ENCODE assay signal across 25 mouse cellular contexts in the genomic region with DNA sequence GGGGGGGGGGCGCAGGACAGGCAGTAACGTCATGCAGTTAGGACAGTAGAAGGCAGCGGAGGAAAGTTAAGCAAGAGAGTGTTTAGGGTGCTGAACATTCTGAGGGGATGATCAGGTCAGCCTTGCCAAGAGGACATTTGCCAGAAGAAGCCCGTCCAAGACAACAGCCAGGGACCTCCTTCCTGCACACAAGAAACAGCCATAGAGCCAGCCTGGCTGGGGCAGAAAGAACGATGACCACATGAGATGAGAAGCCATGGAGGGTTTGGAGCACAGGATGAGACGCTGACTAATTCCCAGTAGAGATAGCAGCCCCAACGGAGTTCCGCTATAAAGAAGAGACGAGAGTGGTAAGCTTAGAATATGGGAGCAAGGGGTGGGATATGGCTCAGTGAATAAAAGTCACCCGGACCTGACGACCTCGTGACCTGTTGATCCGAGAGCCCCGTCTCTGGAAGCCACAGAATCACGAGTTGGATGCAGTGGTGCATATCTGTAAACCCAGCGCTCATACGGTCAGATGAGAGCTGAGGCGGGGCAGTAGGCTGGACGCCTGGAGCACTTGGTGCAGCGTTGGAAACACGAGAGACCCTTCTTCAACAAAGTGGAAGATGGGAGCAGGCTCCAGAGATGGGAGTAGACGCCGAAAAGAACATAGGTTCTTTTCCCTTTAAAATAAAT. TPM values are rescaled to one million over a fixed set of nuclear protein-coding genes. Genes with fewer than 3 reads are reported as not detected.
DNase-seq lines count a peak whose midpoint lies in the region; ATAC-seq and TF ChIP-seq lines count a peak whose summit lies in the region.
"Had no signal": no experiment of that assay in that cellular context is flagged by ENCODE, and none has a peak within 500 bp of the region (broad histone marks: within the 10 kb centered on the region; RNA-seq: fewer than 3 reads in every experiment).

No protein-coding gene starts in this region.

- TF ChIP-seq CTCF in kidney, adult 2 months (conservative IDR thresholded peaks at IDR 0.05; ENCODE audit: insufficient read depth, insufficient read length, low read depth, low read length): no peak
- TF ChIP-seq CTCF in kidney, postnatal 0 days (IDR thresholded peaks at IDR 0.05; ENCODE audit: low read depth): no peak

- H3K36me3 ChIP-seq in kidney, adult 2 months (ENCODE audit: control insufficient read depth, insufficient read depth, low read length): no peaks in the 10 kb centered on the region
- H3K36me3 ChIP-seq in kidney, postnatal 0 days (ENCODE audit: insufficient read depth, low read length): no peaks in the 10 kb centered on the region
- H3K36me3 ChIP-seq: forebrain, embryonic 10.5 days; limb, embryonic 15.5 days; lung, embryonic 15.5 days had no signal

- WGBS in kidney, adult 2 months: 45% methylated on average over 23 of the region's 23 CpGs
- 46% methylated on average over 23 of the region's 23 CpGs for WGBS in kidney, postnatal 0 days

- H3K9me3 ChIP-seq in kidney, postnatal 0 days (replicated peaks; ENCODE audit: low read length): no peaks in the 10 kb centered on the region
- H3K9me3 ChIP-seq: forebrain, embryonic 10.5 days; limb, embryonic 15.5 days; lung, embryonic 15.5 days had no signal

- H3K27me3 ChIP-seq in kidney, adult 2 months (replicated peaks; ENCODE audit: control insufficient read depth, insufficient read depth, low read length): no peaks in the 10 kb centered on the region
- no peaks in the 10 kb centered on the region for H3K27me3 ChIP-seq in kidney, postnatal 0 days (ENCODE audit: insufficient read depth, low read length)
- H3K27me3 ChIP-seq: lung, embryonic 15.5 days had no signal

- H3K9ac ChIP-seq in kidney, postnatal 0 days (ENCODE audit: low read depth, low read length): no peak overlapping the region
- H3K9ac ChIP-seq: forebrain, postnatal 0 days; limb, embryonic 15.5 days; liver, embryonic 14.5 days; lung, embryonic 15.5 days had no signal

- peaks cover 22% of the 10 kb centered on the region for H3K4me1 ChIP-seq in kidney, adult 2 months (ENCODE audit: control insufficient read depth, insufficient read depth, low read length)
- no peaks in the 10 kb centered on the region for H3K4me1 ChIP-seq in kidney, postnatal 0 days (replicated peaks; ENCODE audit: insufficient read depth, low read length)
- H3K4me1 ChIP-seq: forebrain, embryonic 10.5 days; limb, embryonic 15.5 days had no signal

- H3K4me3 ChIP-seq in kidney, adult 2 months (ENCODE audit: insufficient read depth, low read depth, low read length): no peak overlapping the region
- H3K4me3 ChIP-seq in kidney, postnatal 0 days (replicated peaks; ENCODE audit: low read depth, low read length): no peak overlapping the region
- H3K4me3 ChIP-seq: forebrain, embryonic 10.5 days; left cerebral cortex, adult 2 months; limb, embryonic 15.5 days; lung, embryonic 15.5 days had no signal

- peak; percentile 75 for ATAC-seq in kidney, postnatal 0 days (replicated peaks; ENCODE audit: low FRiP score, low read depth)
- ATAC-seq: forebrain, postnatal 0 days; midbrain, embryonic 16.5 days had no signal

- no peak for TF ChIP-seq POLR2A in kidney, adult 2 months (IDR thresholded peaks at IDR 0.05; ENCODE audit: low read depth, low read length)

- peak overlapping the region; percentile 4; the same call in 1 of the 2 replicates for H3K4me2 ChIP-seq in kidney, postnatal 0 days (ENCODE audit: low read length)
- H3K4me2 ChIP-seq: heart, embryonic 11.5 days; limb, embryonic 15.5 days; lung, embryonic 15.5 days had no signal

- H3K27ac ChIP-seq in kidney, adult 2 months (ENCODE audit: insufficient read depth, low read depth, low read length): peak overlapping the region; percentile 53
- H3K27ac ChIP-seq in kidney, postnatal 0 days: no peak overlapping the region
- H3K27ac ChIP-seq: forebrain, embryonic 10.5 days; left cerebral cortex, adult 2 months; limb, embryonic 15.5 days; liver, embryonic 14.5 days; lung, embryonic 15.5 days; macrophage had no signal

- intact Hi-C loops in gastrocnemius, postnatal 14 days (cut with DNase I; ENCODE audit: low total_unique reads): no loop called here

- DNase-seq in lung, postnatal 10 days: peak; percentile 57
- DNase-seq in lung, postnatal 4 days: no peak
- DNase-seq in kidney, adult 2 months: peak; percentile 89
- DNase-seq in kidney, postnatal 0 days (ENCODE audit: low spot score): peak; percentile 47
- DNase-seq in thymus, postnatal 0 days (ENCODE audit: low spot score): no peak
- DNase-seq in spleen, postnatal 4 days (ENCODE audit: low spot score in 2 of 2): no peak
- no peak for DNase-seq in gastrocnemius, postnatal 14 days
- no peak for DNase-seq in embryo, embryonic 11 days
- DNase-seq: adrenal gland, postnatal 36 days; B cell, adult 2 months; cerebellum, adult 9-11 months; forebrain, postnatal 0 days; layer of hippocampus, adult 9-11 months; left cerebral cortex, postnatal 4 days; thymus, adult 18-20 months; thymus, postnatal 4 days had no signal

RNA-seq across cellular contexts. Expression of a gene that starts 9.1 kb away (rescaled TPM):
- 109 and 146 TPM in 2 replicates for polyA plus RNA-seq in kidney, adult 2 months (2012; rRNA removed)
- polyA plus RNA-seq in kidney, postnatal 0 days (2015; fragmentation: Nextera tagmentation; extraction: Ambion mirVana): 74.1 and 84.5 TPM in 2 replicates
- polyA plus RNA-seq in thymus, postnatal 0 days (2015; fragmentation: Nextera tagmentation; extraction: Ambion mirVana): 1.1 and 1.4 TPM in 2 replicates
- 1 to 10 TPM in 1 of 2 experiments, under 1 TPM in 1; 0.82 to 1.1 TPM for total RNA-seq in gastrocnemius, postnatal 14 days (2021)
- total RNA-seq: neutrophil, adult 5-6 weeks had no signal
- polyA plus RNA-seq: macrophage had no signal

RNA-seq across cellular contexts. Expression of a gene that starts 53.1 kb away (rescaled TPM):
- polyA plus RNA-seq in kidney, adult 2 months (2012; rRNA removed): 5.5 and 9.8 TPM in 2 replicates
- polyA plus RNA-seq in kidney, postnatal 0 days (2015; fragmentation: Nextera tagmentation; extraction: Ambion mirVana): 32.5 and 34.9 TPM in 2 replicates
- 35.3 and 37.0 TPM in 2 replicates for polyA plus RNA-seq in thymus, postnatal 0 days (2015; fragmentation: Nextera tagmentation; extraction: Ambion mirVana)
- 10 to 100 TPM; 45.4 to 48.2 TPM for total RNA-seq in gastrocnemius, postnatal 14 days (2021)

RNA-seq across cellular contexts. Expression of a gene that starts 53.3 kb away (rescaled TPM):
- 40.8 and 49.0 TPM in 2 replicates for polyA plus RNA-seq in kidney, adult 2 months (2012; rRNA removed)
- 178 and 189 TPM in 2 replicates for polyA plus RNA-seq in kidney, postnatal 0 days (2015; fragmentation: Nextera tagmentation; extraction: Ambion mirVana)
- polyA plus RNA-seq in thymus, postnatal 0 days (2015; fragmentation: Nextera tagmentation; extraction: Ambion mirVana): 234 and 249 TPM in 2 replicates
- total RNA-seq in gastrocnemius, postnatal 14 days (2021): 10 to 100 TPM; 31.5 to 35.2 TPM

Comparison
In these comparisons a context has a peak if more than half of its experiments do, and no peak if none do; other contexts are left out.
1. DNase-seq: peak in lung, postnatal 10 days (single experiment), kidney, adult 2 months (single experiment) and kidney, postnatal 0 days (single experiment); none in lung, postnatal 4 days (0 of 2), thymus, postnatal 0 days (single experiment), spleen, postnatal 4 days (0 of 2), gastrocnemius, postnatal 14 days (single experiment) and embryo, embryonic 11 days (single experiment).
2. RNA of a gene that starts 9.1 kb away (polyA plus RNA-seq): 109 to 146 TPM in kidney, adult 2 months and 74.1 to 84.5 TPM in kidney, postnatal 0 days; 1.1 to 1.4 TPM in thymus, postnatal 0 days; every median in the first group is over 10 times any median in the second.